Mouse (Mus musculus) neural tube, embryonic 10.5 days (tissue): Measurements from ENCODE around the gene Olfr206.
"Not testable (repeated sequence)": the region's sequence is repeated elsewhere in the genome, so short reads cannot be mapped to it uniquely, and the experiment has no call there.

Source experiments
- DNase-seq: peaks from one replicate; pipeline ENCODE4 v3.0.0-alpha.2; 2017; ENCODE audit warnings: low spot score; ENCODE audit errors: extremely low spot score

The Olfr206 gene

GRCm38 (mm10) chr16:59349146-59349545 lies at the start of gene Olfr206:
TSS of gene Olfr206 (minus strand) at chr16:59349246.
- no peak for DNase-seq

GRCm38 (mm10) chr16:59393300-59393699 lies 44.3 kb upstream of the Olfr206 start:
- DNase-seq, result no peak

- no peak for DNase-seq
These were observed 14.8 kb upstream of the Olfr206 start, which contains the start of gene Olfr209 for GRCm38 (mm10) chr16:59363893-59364292. TSS of gene Olfr209 (minus strand) at chr16:59363993.

- no peak for DNase-seq
These were observed 18.0 kb downstream of the Olfr206 start, which contains the start of gene Olfr205 for GRCm38 (mm10) chr16:59331038-59331437. TSS of gene Olfr205 (minus strand) at chr16:59331138.

GRCm38 (mm10) chr16:59323262-59323661 lies 25.8 kb downstream of the Olfr206 start:
- not testable (repeated sequence) for DNase-seq

GRCm38 (mm10) chr16:59318148-59318547 lies 30.9 kb downstream of the Olfr206 start, which contains the start of gene Olfr204:
TSS of gene Olfr204 (minus strand) at chr16:59318248.
- no peak for DNase-seq

- DNase-seq, result no peak
These were observed 50.5 kb downstream of the Olfr206 start, which contains the start of gene Olfr203 for GRCm38 (mm10) chr16:59298581-59298980. TSS of gene Olfr203 (plus strand) at chr16:59298881.
